ENCODE assay signal across 21 mouse cellular contexts in genomic region chr2:72407341-72408092, GRCm38 (mm10).
A peak's percentile ranks its signal among the peaks of the same experiment; 100 is the strongest.
DNase-seq lines count a peak whose midpoint lies in the region; ATAC-seq lines count a peak whose summit lies in the region.
"Had no signal": no experiment of that assay in that cellular context is flagged by ENCODE, and none has a peak within 500 bp of the region (broad histone marks: within the 10 kb centered on the region; RNA-seq: fewer than 3 reads in every experiment).

No protein-coding gene starts in this region.

- H3K27me3 ChIP-seq in lung, embryonic 16.5 days (ENCODE audit: control insufficient read depth, insufficient read depth, low read depth, low read length), result no peaks in the 10 kb centered on the region
- H3K27me3 ChIP-seq: heart, embryonic 13.5 days; liver, embryonic 15.5 days; neural tube, embryonic 12.5 days; stomach, embryonic 15.5 days had no signal

- 0 out of 2 replicates have a peak overlapping the region, but pooled peaks have one; percentile 3 for H3K27ac ChIP-seq in lung, embryonic 16.5 days (ENCODE audit: low read length)
- H3K27ac ChIP-seq: heart, embryonic 13.5 days; liver, embryonic 15.5 days; macrophage; neural tube, embryonic 12.5 days; stomach, embryonic 15.5 days had no signal

- H3K36me3 ChIP-seq in lung, embryonic 16.5 days (ENCODE audit: control insufficient read depth, insufficient read depth, low read length), result peaks cover 3% of the 10 kb centered on the region; the same call in 1 of the 2 replicates
- H3K36me3 ChIP-seq: neural tube, embryonic 12.5 days; stomach, embryonic 15.5 days had no signal

- no peak for ATAC-seq in lung, embryonic 16.5 days (ENCODE audit: low read depth)
- ATAC-seq: CD4-positive, CD25-positive, alpha-beta regulatory T cell, adult 4 months had no signal

- peak; percentile 16 to 20 for DNase-seq in cerebellum, postnatal 10 days
- no peak for DNase-seq in cerebellum, postnatal 36 days
- no peak for DNase-seq in lung, adult 18-20 months
- peak; percentile 20 for DNase-seq in thymus, postnatal 25 days
- no peak for DNase-seq in thymus, postnatal 0 days (ENCODE audit: low spot score)
- no peak for DNase-seq in frontal cortex, adult 2 months (ENCODE audit: extremely low spot score in 1 of 2, low spot score in 1 of 2)
- DNase-seq in layer of hippocampus, postnatal 36 days, result no peak
- DNase-seq: cerebellum, adult 9-11 months; heart, postnatal 36 days; kidney, adult 18-20 months; kidney, postnatal 14 days; right cerebral cortex, postnatal 14 days had no signal

- no peak overlapping the region for H3K4me3 ChIP-seq in lung, embryonic 16.5 days (ENCODE audit: low read length)
- H3K4me3 ChIP-seq: erythroblast, embryonic 14.5 days; heart, embryonic 13.5 days; liver, embryonic 15.5 days; neural tube, embryonic 12.5 days; stomach, embryonic 15.5 days had no signal

- peaks cover 9% of the 10 kb centered on the region for H3K4me1 ChIP-seq in lung, embryonic 16.5 days (replicated peaks; ENCODE audit: control insufficient read depth, insufficient read depth, low read length)
- H3K4me1 ChIP-seq: liver, embryonic 15.5 days; neural tube, embryonic 12.5 days; stomach, embryonic 15.5 days had no signal

- no peak overlapping the region for H3K4me2 ChIP-seq in lung, embryonic 16.5 days (ENCODE audit: low read depth, low read length)
- H3K4me2 ChIP-seq: heart, embryonic 13.5 days; liver, embryonic 15.5 days; neural tube, embryonic 12.5 days; stomach, embryonic 15.5 days had no signal

- WGBS in lung, embryonic 16.5 days, result 56% methylated on average over 17 of the region's 17 CpGs

- no peak overlapping the region for H3K9ac ChIP-seq in lung, embryonic 16.5 days (ENCODE audit: low read length)
- H3K9ac ChIP-seq: heart, embryonic 13.5 days; liver, embryonic 15.5 days; neural tube, embryonic 12.5 days; stomach, embryonic 15.5 days had no signal

- H3K9me3 ChIP-seq in lung, embryonic 16.5 days (ENCODE audit: control insufficient read depth, low read length), result no peaks in the 10 kb centered on the region
- H3K9me3 ChIP-seq: G1E; heart, embryonic 13.5 days; liver, embryonic 15.5 days; neural tube, embryonic 12.5 days; stomach, embryonic 15.5 days had no signal

Comparison
In these comparisons a context has a peak if more than half of its experiments do, and no peak if none do; other contexts are left out.
1. DNase-seq: peak in cerebellum, postnatal 10 days (2 of 2) and thymus, postnatal 25 days (single experiment); none in cerebellum, postnatal 36 days (0 of 2), lung, adult 18-20 months (0 of 2), thymus, postnatal 0 days (single experiment), frontal cortex, adult 2 months (0 of 2) and layer of hippocampus, postnatal 36 days (0 of 2).